Mouse (Mus musculus): ENCODE measurements around the gene Sdccag8.

The Sdccag8 gene

GRCm38 (mm10) chr1:176814591-176815062 lies at the start of gene Sdccag8:
Sdccag8 (plus strand) TSS chr1:176814660.
- DNase-seq (ENCODE audit: low read depth, low spot score): peak; percentile 92

GRCm38 (mm10) chr1:176774533-176774932 lies 39.9 kb upstream of the Sdccag8 start:
- DNase-seq (ENCODE audit: low read depth, low spot score): no peak

- DNase-seq (ENCODE audit: low read depth, low spot score): no peak
Observed at GRCm38 (mm10) chr1:176789326-176789725, 25.1 kb upstream of the Sdccag8 start.

GRCm38 (mm10) chr1:176792175-176792574 lies 22.3 kb upstream of the Sdccag8 start:
- DNase-seq (ENCODE audit: low read depth, low spot score): no peak

GRCm38 (mm10) chr1:176798673-176799072 lies 15.8 kb upstream of the Sdccag8 start:
- no peak for DNase-seq (ENCODE audit: low read depth, low spot score)

- no peak for DNase-seq (ENCODE audit: low read depth, low spot score)
Observed at GRCm38 (mm10) chr1:176800728-176801365, 13.6 kb upstream of the Sdccag8 start.

- no peak for DNase-seq (ENCODE audit: low read depth, low spot score)
Observed at GRCm38 (mm10) chr1:176810161-176810560, 4.3 kb upstream of the Sdccag8 start.

- no peak for DNase-seq (ENCODE audit: low read depth, low spot score)
Observed at GRCm38 (mm10) chr1:176811892-176812291, 2.6 kb upstream of the Sdccag8 start.

- no peak for DNase-seq (ENCODE audit: low read depth, low spot score)
Observed at GRCm38 (mm10) chr1:176812491-176813291, 1.8 kb upstream of the Sdccag8 start.

GRCm38 (mm10) chr1:176813292-176814035 lies 996 bp upstream of the Sdccag8 start:
- peak; percentile 34 for DNase-seq (ENCODE audit: low read depth, low spot score)

- peak; percentile 77 for DNase-seq (ENCODE audit: low read depth, low spot score)
Observed at GRCm38 (mm10) chr1:176814036-176814420, 432 bp upstream of the Sdccag8 start, which contains the start of gene Cep170. Cep170 (minus strand) TSS chr1:176814067.

GRCm38 (mm10) chr1:176816728-176817127 lies 2.3 kb downstream of the Sdccag8 start:
- no peak for DNase-seq (ENCODE audit: low read depth, low spot score)

- DNase-seq (ENCODE audit: low read depth, low spot score): no peak
Observed at GRCm38 (mm10) chr1:176818147-176818546, 3.7 kb downstream of the Sdccag8 start.

- no peak for DNase-seq (ENCODE audit: low read depth, low spot score)
Observed at GRCm38 (mm10) chr1:176818763-176819162, 4.3 kb downstream of the Sdccag8 start.

GRCm38 (mm10) chr1:176821929-176822328 lies 7.5 kb downstream of the Sdccag8 start:
- no peak for DNase-seq (ENCODE audit: low read depth, low spot score)

- DNase-seq (ENCODE audit: low read depth, low spot score): no peak
Observed at GRCm38 (mm10) chr1:176822949-176823348, 8.5 kb downstream of the Sdccag8 start.

- DNase-seq (ENCODE audit: low read depth, low spot score): no peak
Observed at GRCm38 (mm10) chr1:176823889-176824288, 9.4 kb downstream of the Sdccag8 start.

- DNase-seq (ENCODE audit: low read depth, low spot score): no peak
Observed at GRCm38 (mm10) chr1:176824611-176825010, 10.2 kb downstream of the Sdccag8 start.

- no peak for DNase-seq (ENCODE audit: low read depth, low spot score)
Observed at GRCm38 (mm10) chr1:176825084-176825483, 10.6 kb downstream of the Sdccag8 start.

GRCm38 (mm10) chr1:176826186-176826585 lies 11.7 kb downstream of the Sdccag8 start:
- no peak for DNase-seq (ENCODE audit: low read depth, low spot score)

- no peak for DNase-seq (ENCODE audit: low read depth, low spot score)
Observed at GRCm38 (mm10) chr1:176826931-176827330, 12.5 kb downstream of the Sdccag8 start.

- DNase-seq (ENCODE audit: low read depth, low spot score): no peak
Observed at GRCm38 (mm10) chr1:176827365-176827764, 12.9 kb downstream of the Sdccag8 start.
